Mouse (Mus musculus): ENCODE results near the gene Gcn1l1. TPM values are rescaled to one million over a fixed set of nuclear protein-coding genes. Genes with fewer than 3 reads are reported as not detected.

Gene Gcn1l1
- polyA plus RNA-seq, 1 experiment: not detected

DNA sequence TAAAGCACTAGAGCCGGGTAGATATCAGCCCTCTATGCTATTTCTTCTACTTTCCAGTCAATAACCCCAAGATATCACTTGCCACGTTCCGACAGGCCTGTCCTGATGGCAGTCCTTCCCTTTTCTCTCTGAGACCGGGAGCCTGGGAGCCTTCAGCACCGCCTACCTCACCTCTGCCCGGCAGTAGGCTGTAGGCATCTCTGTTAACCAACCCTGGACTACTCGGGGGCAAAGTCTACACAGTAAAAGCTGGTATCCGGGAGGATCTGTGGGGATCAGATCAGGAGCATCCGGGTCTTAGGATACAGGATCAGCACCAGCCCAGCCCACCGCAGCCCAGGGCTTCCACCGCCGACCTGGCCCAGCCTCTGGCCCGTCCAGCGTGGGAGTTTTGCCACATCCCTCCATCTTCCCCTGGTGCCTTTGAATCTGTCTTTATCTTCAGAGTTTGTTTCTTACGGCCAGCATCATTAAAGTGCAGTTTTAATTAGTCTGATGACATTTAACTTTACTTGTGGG is 42.0 kb upstream of the Gcn1l1 start:
- Histone ChIP-seq H3K4me3 (ENCODE audit: insufficient read depth, low read depth, low read length) (no peak overlapping the region), H3K27ac (ENCODE audit: insufficient read depth, low read depth, low read length) (no peak overlapping the region), H3K4me1 (ENCODE audit: control insufficient read depth, insufficient read depth, low read length) (peaks cover 28% of the 10 kb centered on the region)
- TF ChIP-seq CTCF (IDR thresholded peaks at IDR 0.05; ENCODE audit: insufficient read depth, low read depth, low read length) (no peak), POLR2A (IDR thresholded peaks at IDR 0.05; ENCODE audit: insufficient read depth, low read depth, low read length) (no peak)
- 87% methylated on average over 15 of the region's 15 CpGs for WGBS

DNA sequence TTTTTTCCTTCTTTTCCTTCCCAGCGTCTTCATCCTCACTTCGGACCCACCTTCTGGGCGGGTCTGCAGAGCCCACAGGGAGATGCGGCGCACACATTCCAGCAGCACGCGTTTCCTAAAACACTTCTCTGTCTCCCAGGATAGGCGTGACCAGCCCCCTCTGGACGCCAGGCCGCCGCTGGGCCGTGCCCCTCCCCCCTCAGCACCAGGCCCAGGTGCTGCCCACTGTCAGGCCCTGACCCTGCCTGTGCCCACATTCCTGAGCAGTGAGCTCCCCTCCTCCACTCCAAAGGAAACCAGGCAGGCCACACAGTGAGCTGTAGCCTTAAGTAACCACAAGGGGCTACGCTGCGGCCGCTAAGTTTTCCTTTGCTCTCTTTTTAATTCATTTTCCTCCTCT is 41.1 kb upstream of the Gcn1l1 start:
- H3K4me3 ChIP-seq (ENCODE audit: insufficient read depth, low read depth, low read length): no peak overlapping the region
- H3K4me1 ChIP-seq (ENCODE audit: control insufficient read depth, insufficient read depth, low read length): peaks cover 28% of the 10 kb centered on the region
- TF ChIP-seq CTCF (IDR thresholded peaks at IDR 0.05; ENCODE audit: insufficient read depth, low read depth, low read length): no peak
- TF ChIP-seq POLR2A (IDR thresholded peaks at IDR 0.05; ENCODE audit: insufficient read depth, low read depth, low read length): no peak
- WGBS: 56% methylated on average over 15 of the region's 15 CpGs
- H3K27ac ChIP-seq (ENCODE audit: insufficient read depth, low read depth, low read length): no peak overlapping the region

DNA sequence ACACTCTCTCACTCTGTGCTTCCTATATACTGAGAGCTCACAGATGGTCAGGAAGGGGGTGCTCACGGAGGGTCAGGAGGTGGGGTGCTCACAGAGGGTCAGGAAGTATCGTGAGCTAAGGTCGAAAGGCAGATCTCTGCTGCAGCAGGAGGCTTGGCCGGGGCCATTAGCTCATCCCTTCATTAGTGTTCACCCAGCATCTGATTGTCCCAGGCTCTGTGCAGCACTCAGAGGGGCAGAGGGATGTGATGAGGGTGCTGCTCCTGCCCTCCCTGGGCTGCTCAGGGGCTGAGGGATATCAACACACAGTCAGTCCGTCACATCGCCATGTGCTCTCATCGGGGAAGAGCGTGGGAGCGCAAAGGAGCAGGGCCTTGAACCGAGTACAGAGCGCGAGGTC is 40.6 kb upstream of the Gcn1l1 start:
- TF ChIP-seq CTCF (IDR thresholded peaks at IDR 0.05; ENCODE audit: insufficient read depth, low read depth, low read length): no peak
- no peak for TF ChIP-seq POLR2A (IDR thresholded peaks at IDR 0.05; ENCODE audit: insufficient read depth, low read depth, low read length)
- peaks cover 31% of the 10 kb centered on the region for H3K4me1 ChIP-seq (ENCODE audit: control insufficient read depth, insufficient read depth, low read length)

DNA sequence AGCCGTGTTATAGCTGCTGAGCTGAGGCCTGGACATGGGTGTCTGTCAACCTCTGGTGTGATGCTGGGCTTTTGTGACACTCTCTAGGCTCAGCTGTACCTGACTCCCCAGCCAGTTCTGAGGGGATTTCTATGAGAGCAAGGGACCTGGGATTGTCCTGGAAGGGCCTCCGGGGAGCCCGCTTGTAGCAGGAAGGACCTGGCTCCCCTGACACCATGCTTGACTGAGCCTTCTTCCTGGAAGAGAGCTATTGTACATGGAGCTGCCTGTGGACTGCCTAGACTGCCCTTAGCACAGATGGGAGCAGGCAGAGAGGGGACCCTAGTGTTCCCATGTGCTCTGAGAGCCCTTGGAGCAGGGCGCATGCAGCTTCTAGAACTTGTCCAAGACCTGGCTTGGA is 39.6 kb upstream of the Gcn1l1 start:
- H3K27ac ChIP-seq (ENCODE audit: insufficient read depth, low read depth, low read length): no peak overlapping the region
- WGBS: 89% methylated on average over 4 of the region's 4 CpGs
- peaks cover 30% of the 10 kb centered on the region for H3K4me1 ChIP-seq (ENCODE audit: control insufficient read depth, insufficient read depth, low read length)
- H3K4me3 ChIP-seq (ENCODE audit: insufficient read depth, low read depth, low read length): no peak overlapping the region
- no peak for TF ChIP-seq POLR2A (IDR thresholded peaks at IDR 0.05; ENCODE audit: insufficient read depth, low read depth, low read length)
- TF ChIP-seq CTCF (IDR thresholded peaks at IDR 0.05; ENCODE audit: insufficient read depth, low read depth, low read length): no peak

More for the DNA sequence above, 40.6 kb upstream of the Gcn1l1 start:
- WGBS: 77% methylated on average over 12 of the region's 12 CpGs
- H3K4me3 ChIP-seq (ENCODE audit: insufficient read depth, low read depth, low read length): no peak overlapping the region
- no peak overlapping the region for H3K27ac ChIP-seq (ENCODE audit: insufficient read depth, low read depth, low read length)

DNA sequence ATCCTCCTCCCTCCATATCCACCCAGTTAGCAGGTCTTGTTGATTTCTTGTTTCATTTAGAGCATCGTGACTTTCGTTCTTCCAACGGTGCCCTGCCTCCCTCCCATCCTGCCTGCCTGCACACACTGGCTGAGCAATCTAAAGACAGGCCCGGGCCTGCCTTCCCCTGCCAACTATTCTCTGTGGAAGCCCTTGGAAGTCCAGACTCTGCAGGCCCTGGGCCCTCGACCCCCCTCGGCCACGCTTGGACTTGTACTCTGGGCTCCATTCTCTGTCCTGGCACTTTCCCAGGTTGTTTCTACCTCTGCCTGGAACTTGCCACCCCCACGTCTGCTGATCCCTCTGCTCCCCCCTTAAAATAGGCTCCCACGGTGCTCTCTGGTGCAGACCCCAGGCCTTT is 39.1 kb upstream of the Gcn1l1 start:
- Histone ChIP-seq H3K27ac (ENCODE audit: insufficient read depth, low read depth, low read length) (no peak overlapping the region), H3K4me1 (ENCODE audit: control insufficient read depth, insufficient read depth, low read length) (peaks cover 30% of the 10 kb centered on the region), H3K4me3 (ENCODE audit: insufficient read depth, low read depth, low read length) (no peak overlapping the region)
- WGBS: 63% methylated on average over 9 of the region's 9 CpGs
- TF ChIP-seq CTCF (IDR thresholded peaks at IDR 0.05; ENCODE audit: insufficient read depth, low read depth, low read length) (no peak), POLR2A (IDR thresholded peaks at IDR 0.05; ENCODE audit: insufficient read depth, low read depth, low read length) (no peak)

DNA sequence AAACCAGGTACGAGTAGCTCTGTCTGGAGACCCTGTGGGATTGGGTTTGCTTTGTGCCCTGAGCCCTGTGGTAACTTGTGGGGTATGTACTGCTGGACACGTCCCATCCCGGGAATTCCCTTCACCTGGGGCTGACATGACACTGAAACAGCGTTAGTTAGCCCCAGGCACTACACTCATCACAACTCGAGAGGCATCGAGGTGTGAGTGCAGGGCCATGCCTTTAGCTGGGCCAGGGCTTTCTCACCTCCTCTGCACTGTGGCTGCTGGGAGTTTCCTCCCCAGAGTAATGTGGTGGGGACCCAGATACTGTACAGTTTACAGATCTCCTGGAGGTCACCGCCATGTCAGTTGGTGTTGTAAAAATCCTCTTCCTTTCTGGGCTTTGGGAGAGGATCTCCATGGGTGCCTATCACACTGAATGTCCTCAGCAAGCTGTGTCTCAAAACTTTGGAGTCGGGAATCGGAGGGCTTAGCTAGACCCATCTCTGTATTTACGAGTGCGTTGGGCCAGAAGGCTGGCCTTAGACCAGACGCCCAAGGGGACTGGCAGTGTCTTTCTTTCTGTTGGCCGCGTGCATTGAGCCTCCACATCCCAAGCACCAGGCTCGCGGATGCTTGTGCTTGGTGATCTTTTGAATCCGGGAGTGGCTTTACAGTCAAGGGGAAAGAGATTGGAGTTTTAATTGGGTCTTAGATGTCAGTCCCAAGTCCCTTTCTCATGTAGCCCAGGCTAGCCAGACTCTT is 38.4 kb upstream of the Gcn1l1 start:
- no peak overlapping the region for H3K4me3 ChIP-seq (ENCODE audit: insufficient read depth, low read depth, low read length)
- no peak overlapping the region for H3K27ac ChIP-seq (ENCODE audit: insufficient read depth, low read depth, low read length)
- no peak for TF ChIP-seq POLR2A (IDR thresholded peaks at IDR 0.05; ENCODE audit: insufficient read depth, low read depth, low read length)
- no peak for TF ChIP-seq CTCF (IDR thresholded peaks at IDR 0.05; ENCODE audit: insufficient read depth, low read depth, low read length)
- peaks cover 34% of the 10 kb centered on the region for H3K4me1 ChIP-seq (ENCODE audit: control insufficient read depth, insufficient read depth, low read length)
- 84% methylated on average over 17 of the region's 17 CpGs for WGBS

DNA sequence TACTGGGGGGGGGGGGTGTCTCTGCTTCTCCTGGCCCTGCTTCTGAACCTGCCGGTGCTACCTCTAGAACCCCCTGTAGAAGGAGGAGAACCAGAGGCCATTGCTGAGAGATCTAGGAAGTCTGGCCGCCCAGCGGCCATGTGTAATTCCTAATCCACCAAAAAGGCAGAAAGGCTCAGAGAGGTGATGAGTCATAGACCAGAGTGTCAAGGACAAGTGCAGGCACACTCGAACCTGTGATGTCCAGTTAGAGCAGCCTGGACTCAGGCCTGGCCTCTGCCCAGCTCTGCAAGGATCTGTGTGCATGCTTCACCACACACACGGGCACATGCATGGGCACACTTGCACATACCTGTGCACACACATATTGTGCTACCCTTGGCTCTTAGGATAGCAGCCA is 36.9 kb upstream of the Gcn1l1 start:
- Histone ChIP-seq H3K4me1 (ENCODE audit: control insufficient read depth, insufficient read depth, low read length) (peaks cover 33% of the 10 kb centered on the region), H3K4me3 (ENCODE audit: insufficient read depth, low read depth, low read length) (no peak overlapping the region), H3K27ac (ENCODE audit: insufficient read depth, low read depth, low read length) (no peak overlapping the region)
- 90% methylated on average over 5 of the region's 5 CpGs for WGBS
- TF ChIP-seq POLR2A (IDR thresholded peaks at IDR 0.05; ENCODE audit: insufficient read depth, low read depth, low read length) (no peak), CTCF (IDR thresholded peaks at IDR 0.05; ENCODE audit: insufficient read depth, low read depth, low read length) (no peak)

DNA sequence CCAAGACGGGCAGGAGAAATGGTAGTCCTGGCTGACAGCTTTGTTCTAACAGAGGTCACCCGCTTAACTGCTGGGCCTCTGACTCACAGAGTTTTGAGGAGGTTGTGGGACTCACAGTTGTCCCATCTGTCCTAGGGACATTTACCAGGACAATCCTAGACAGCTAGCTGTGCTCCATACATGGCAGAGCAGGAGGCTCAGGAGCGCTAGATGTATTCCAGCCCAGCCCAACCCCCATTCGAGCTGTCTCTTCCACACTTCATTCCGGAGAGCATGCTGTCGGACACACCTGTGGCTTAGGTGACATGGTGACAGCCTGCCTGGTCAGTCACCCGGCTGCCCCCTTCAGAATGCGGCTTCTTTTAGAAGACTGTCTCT is 35.7 kb upstream of the Gcn1l1 start:
- 83% methylated on average over 8 of the region's 8 CpGs for WGBS
- peaks cover 35% of the 10 kb centered on the region for H3K4me1 ChIP-seq (ENCODE audit: control insufficient read depth, insufficient read depth, low read length)
- TF ChIP-seq POLR2A (IDR thresholded peaks at IDR 0.05; ENCODE audit: insufficient read depth, low read depth, low read length) (no peak), CTCF (IDR thresholded peaks at IDR 0.05; ENCODE audit: insufficient read depth, low read depth, low read length) (no peak)
- no peak overlapping the region for H3K27ac ChIP-seq (ENCODE audit: insufficient read depth, low read depth, low read length)
- no peak overlapping the region for H3K4me3 ChIP-seq (ENCODE audit: insufficient read depth, low read depth, low read length)

DNA sequence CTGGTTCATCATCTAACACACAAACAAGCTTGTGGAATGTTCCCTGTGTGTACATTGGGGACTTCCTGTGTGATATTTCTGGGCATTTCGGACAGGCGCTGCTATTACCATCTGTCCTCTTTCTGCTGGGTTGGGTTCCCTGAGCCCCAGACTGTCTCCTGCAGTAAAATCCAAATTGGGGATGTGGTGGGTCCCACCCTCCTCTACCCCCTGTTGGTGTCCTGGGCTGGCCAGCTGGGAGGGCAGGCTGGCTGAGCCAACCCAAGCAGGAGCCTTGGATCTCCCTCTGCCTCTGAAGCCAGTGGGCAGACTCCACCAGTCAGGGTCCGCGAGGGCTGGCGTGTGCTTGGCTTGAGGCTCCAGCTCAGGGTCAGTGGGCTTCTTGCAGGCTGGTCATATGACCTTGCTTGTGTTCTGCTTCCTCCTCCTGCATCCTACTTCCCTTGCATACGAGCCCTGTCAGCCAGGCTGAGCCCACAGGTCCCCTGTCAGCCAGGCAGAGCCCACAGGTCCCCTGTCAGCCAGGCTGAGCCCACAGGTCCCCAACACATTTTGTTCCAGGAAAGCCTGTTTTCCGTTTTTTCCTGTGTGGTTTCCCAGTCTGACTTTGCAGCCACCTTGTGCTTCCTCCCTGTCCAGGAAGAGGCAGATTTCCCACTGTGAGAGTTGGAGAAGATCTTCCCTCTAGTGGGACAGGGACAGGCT is 35.2 kb upstream of the Gcn1l1 start:
- TF ChIP-seq CTCF (IDR thresholded peaks at IDR 0.05; ENCODE audit: insufficient read depth, low read depth, low read length): no peak
- no peak for TF ChIP-seq POLR2A (IDR thresholded peaks at IDR 0.05; ENCODE audit: insufficient read depth, low read depth, low read length)
- peaks cover 37% of the 10 kb centered on the region for H3K4me1 ChIP-seq (ENCODE audit: control insufficient read depth, insufficient read depth, low read length)
- no peak overlapping the region for H3K27ac ChIP-seq (ENCODE audit: insufficient read depth, low read depth, low read length)
- 71% methylated on average over 7 of the region's 7 CpGs for WGBS
- no peak overlapping the region for H3K4me3 ChIP-seq (ENCODE audit: insufficient read depth, low read depth, low read length)

All from olfactory bulb, adult 2 months (tissue).